ENCODE assay signal across 7 mouse cellular contexts in the genomic region with DNA sequence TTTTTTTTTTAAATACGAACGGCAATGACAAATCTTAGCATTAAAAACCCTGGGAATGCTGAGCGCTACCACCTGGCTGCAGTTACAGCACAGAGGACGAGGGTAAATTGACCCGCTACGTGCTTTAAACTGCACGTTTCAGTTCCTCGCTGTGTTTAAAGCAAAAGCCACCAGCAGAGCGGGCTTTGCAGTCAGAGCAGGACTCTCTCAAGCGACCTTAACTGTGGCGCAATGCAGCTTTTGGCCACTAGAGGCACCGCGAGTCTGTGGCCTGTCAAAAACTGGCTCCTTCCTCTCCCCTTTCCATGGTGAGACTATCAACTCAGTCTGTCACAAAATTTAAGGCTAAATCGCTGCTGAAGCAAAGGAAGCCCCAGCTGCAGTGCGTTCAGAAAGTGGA. TPM values are rescaled to one million over a fixed set of nuclear protein-coding genes. Genes with fewer than 3 reads are reported as not detected.
DNase-seq lines count a peak whose midpoint lies in the region; ATAC-seq and TF ChIP-seq lines count a peak whose summit lies in the region.

No protein-coding gene starts in this region.

- peak overlapping the region; percentile 100 for H3K27ac ChIP-seq in embryonic facial prominence, embryonic 13.5 days
- H3K27ac ChIP-seq in heart, adult 2 months = peak overlapping the region; percentile 68
- H3K27ac ChIP-seq in kidney, adult 2 months (ENCODE audit: insufficient read depth, low read depth, low read length) = peak overlapping the region; percentile 93; the same call in 1 of the 2 replicates
- H3K27ac ChIP-seq in limb, embryonic 10.5 days = peak overlapping the region; percentile 100
- peak overlapping the region; percentile 81 for H3K27ac ChIP-seq in midbrain, embryonic 11.5 days (ENCODE audit: low read depth, low read length)

- H3K4me3 ChIP-seq in embryonic facial prominence, embryonic 13.5 days = peak overlapping the region; percentile 99
- H3K4me3 ChIP-seq in heart, adult 2 months = peak overlapping the region; percentile 57
- H3K4me3 ChIP-seq in kidney, adult 2 months (ENCODE audit: insufficient read depth, low read depth, low read length) = peak overlapping the region; percentile 80
- peak overlapping the region; percentile 98 for H3K4me3 ChIP-seq in limb, embryonic 10.5 days
- H3K4me3 ChIP-seq in midbrain, embryonic 11.5 days (ENCODE audit: low read depth, low read length) = peak overlapping the region; percentile 69

- DNase-seq in brain, embryonic 14.5 days (ENCODE audit: low read depth) = peak; percentile 95
- peak; percentile 91 to 96 for DNase-seq in heart, adult 2 months
- DNase-seq in kidney, adult 2 months = peak; percentile 97
- DNase-seq in limb, embryonic 10.5 days (ENCODE audit: low spot score) = peak; percentile 94
- DNase-seq in midbrain, embryonic 11.5 days (ENCODE audit: low spot score, missing footprints) = peak; percentile 100
- peak; percentile 21 to 73 for DNase-seq in spleen, postnatal 10 days (ENCODE audit: low spot score in 2 of 2)

- peaks cover 15% of the 10 kb centered on the region for H3K4me1 ChIP-seq in embryonic facial prominence, embryonic 13.5 days
- no peaks in the 10 kb centered on the region for H3K4me1 ChIP-seq in heart, adult 2 months (ENCODE audit: control insufficient read depth, insufficient read depth, low read length)
- no peaks in the 10 kb centered on the region; the same call in 1 of the 2 replicates for H3K4me1 ChIP-seq in kidney, adult 2 months (ENCODE audit: control insufficient read depth, insufficient read depth, low read length)
- H3K4me1 ChIP-seq in limb, embryonic 10.5 days = peaks cover 29% of the 10 kb centered on the region
- peaks cover 10% of the 10 kb centered on the region for H3K4me1 ChIP-seq in midbrain, embryonic 11.5 days (ENCODE audit: control insufficient read depth, insufficient read depth, low read length)

- TF ChIP-seq POLR2A in brain, embryonic 14.5 days (IDR thresholded peaks at IDR 0.05; ENCODE audit: borderline replicate concordance, extremely low read depth, insufficient read depth, insufficient read length, poor library complexity, severe bottlenecking) = no peak
- peak; percentile 37; the same call in 1 of the 2 replicates for TF ChIP-seq POLR2A in heart, adult 2 months (IDR thresholded peaks at IDR 0.05; ENCODE audit: insufficient read depth, low read depth, low read length)
- no peak for TF ChIP-seq POLR2A in kidney, adult 2 months (IDR thresholded peaks at IDR 0.05; ENCODE audit: low read depth, low read length)

- peak overlapping the region; percentile 68 for H3K9ac ChIP-seq in embryonic facial prominence, embryonic 13.5 days
- H3K9ac ChIP-seq in heart, adult 2 months (ENCODE audit: low read depth, low read length) = peak overlapping the region; percentile 52
- peak overlapping the region; percentile 46; the same call in 1 of the 2 replicates for H3K9ac ChIP-seq in midbrain, embryonic 11.5 days (ENCODE audit: low read length)

- no peaks in the 10 kb centered on the region for H3K27me3 ChIP-seq in embryonic facial prominence, embryonic 13.5 days
- no peaks in the 10 kb centered on the region for H3K27me3 ChIP-seq in heart, adult 2 months (ENCODE audit: control insufficient read depth, insufficient read depth, low read length)
- no peaks in the 10 kb centered on the region for H3K27me3 ChIP-seq in kidney, adult 2 months (replicated peaks; ENCODE audit: control insufficient read depth, insufficient read depth, low read length)
- H3K27me3 ChIP-seq in limb, embryonic 10.5 days (ENCODE audit: low read depth, poor library complexity, severe bottlenecking) = no peaks in the 10 kb centered on the region
- no peaks in the 10 kb centered on the region; the same call in 1 of the 2 replicates for H3K27me3 ChIP-seq in midbrain, embryonic 11.5 days (ENCODE audit: control insufficient read depth, insufficient read depth, low read length)

- WGBS in embryonic facial prominence, embryonic 13.5 days = under 1% methylated on average over 15 of the region's 15 CpGs
- WGBS in heart, adult 2 months = under 1% methylated on average over 15 of the region's 15 CpGs
- WGBS in kidney, adult 2 months = under 1% methylated on average over 15 of the region's 15 CpGs
- 1% methylated on average over 15 of the region's 15 CpGs for WGBS in limb, embryonic 10.5 days
- WGBS in midbrain, embryonic 11.5 days = under 1% methylated on average over 15 of the region's 15 CpGs

- peaks cover 5% of the 10 kb centered on the region; the same call in 1 of the 2 replicates for H3K9me3 ChIP-seq in embryonic facial prominence, embryonic 13.5 days
- H3K9me3 ChIP-seq in limb, embryonic 10.5 days (replicated peaks) = no peaks in the 10 kb centered on the region; the same call in 1 of the 2 replicates
- H3K9me3 ChIP-seq in midbrain, embryonic 11.5 days (ENCODE audit: control insufficient read depth, low read length) = 0 out of 2 replicates have a peak, but pooled peaks cover 3% of the 10 kb centered on the region

- peak overlapping the region; percentile 63 for H3K4me2 ChIP-seq in embryonic facial prominence, embryonic 13.5 days
- peak overlapping the region; percentile 66 for H3K4me2 ChIP-seq in midbrain, embryonic 11.5 days

- ATAC-seq in embryonic facial prominence, embryonic 13.5 days (ENCODE audit: insufficient number of reproducible peaks, insufficient read depth, low FRiP score, low TSS enrichment, low read depth) = no peak
- 0 out of 2 replicates have a peak, but pooled peaks have one; percentile 0 for ATAC-seq in midbrain, embryonic 11.5 days (ENCODE audit: low FRiP score)

- TF ChIP-seq EP300 in heart, adult 2 months (IDR thresholded peaks at IDR 0.05; ENCODE audit: insufficient read depth, low read depth, low read length) = peak; percentile 66; the same call in 1 of the 2 replicates

- intact Hi-C loops in heart, adult 2 months (cut with DNase I) = loop anchor here (2.0 to 5.0 kb wide), 9 partner anchors 106 to 559 kb away; no protein-coding TSS in a partner anchor

- peak; percentile 100 for TF ChIP-seq CTCF in brain, embryonic 14.5 days (IDR thresholded peaks at IDR 0.05; ENCODE audit: borderline replicate concordance, extremely low read depth, insufficient read depth, insufficient read length)
- no peak; the same call in 1 of the 2 replicates for TF ChIP-seq CTCF in heart, adult 2 months (IDR thresholded peaks at IDR 0.05)
- TF ChIP-seq CTCF in kidney, adult 2 months (conservative IDR thresholded peaks at IDR 0.05; ENCODE audit: insufficient read depth, insufficient read length, low read depth, low read length) = peak; percentile 98

- H3K79me2 ChIP-seq in heart, adult 2 months (replicated peaks; ENCODE audit: control insufficient read depth, insufficient read depth, low read length) = no peaks in the 10 kb centered on the region

- peaks cover 13% of the 10 kb centered on the region for H3K36me3 ChIP-seq in embryonic facial prominence, embryonic 13.5 days
- no peaks in the 10 kb centered on the region; the same call in none of the 2 replicates for H3K36me3 ChIP-seq in heart, adult 2 months (ENCODE audit: control insufficient read depth, insufficient read depth, low read length)
- H3K36me3 ChIP-seq in kidney, adult 2 months (ENCODE audit: control insufficient read depth, insufficient read depth, low read length) = no peaks in the 10 kb centered on the region
- H3K36me3 ChIP-seq in limb, embryonic 10.5 days = peaks cover 12% of the 10 kb centered on the region
- H3K36me3 ChIP-seq in midbrain, embryonic 11.5 days (ENCODE audit: control insufficient read depth, insufficient read depth, low read length) = no peaks in the 10 kb centered on the region

RNA-seq across cellular contexts. Expression of a gene that starts 1.3 kb away (rescaled TPM):
- 45.2 and 64.4 TPM in 2 replicates for polyA plus RNA-seq in brain, embryonic 14.5 days (2012; rRNA removed)
- polyA plus RNA-seq in embryonic facial prominence, embryonic 13.5 days (2015; fragmentation: Nextera tagmentation; extraction: Ambion mirVana) = 188 and 209 TPM in 2 replicates
- 10 to 100 TPM; 26.3 to 26.4 TPM for total RNA-seq in heart, adult 2 months (2021)
- 16.0 and 18.8 TPM in 2 replicates for polyA plus RNA-seq in heart, adult 2 months (2012; rRNA removed)
- polyA plus RNA-seq in kidney, adult 2 months (2012; rRNA removed) = 31.1 and 53.9 TPM in 2 replicates
- 143 and 161 TPM in 2 replicates for polyA plus RNA-seq in limb, embryonic 10.5 days (2016; fragmentation: Nextera tagmentation; extraction: Ambion mirVana)
- 87.2 and 103 TPM in 2 replicates for polyA plus RNA-seq in midbrain, embryonic 11.5 days (2014; fragmentation: Nextera tagmentation; extraction: Ambion mirVana)

Comparison
In these comparisons a context has a peak if more than half of its experiments do, and no peak if none do; other contexts are left out.
1. DNase-seq: peak in every context shown above with its lines; median percentile 100 in midbrain, embryonic 11.5 days; 97 in kidney, adult 2 months; 95 in brain, embryonic 14.5 days; 94 in limb, embryonic 10.5 days; 94 in heart, adult 2 months; 47 in spleen, postnatal 10 days.